Mouse (Mus musculus) megakaryocyte, embryonic 14.5 days (primary cell): ENCODE data around the gene Gse1.

Experiments
- FLI1 ChIP-seq: IDR thresholded peaks from 2 replicates; pipeline ENCODE4 v1.6.1; 2012; ENCODE audit warnings: low read length, inconsistent platforms, mixed read lengths
- GATA1 ChIP-seq: IDR thresholded peaks from 3 replicates; pipeline ENCODE4 v1.6.1; 2012; ENCODE audit warnings: mixed read lengths, low read length, inconsistent platforms, borderline replicate concordance

DNA sequence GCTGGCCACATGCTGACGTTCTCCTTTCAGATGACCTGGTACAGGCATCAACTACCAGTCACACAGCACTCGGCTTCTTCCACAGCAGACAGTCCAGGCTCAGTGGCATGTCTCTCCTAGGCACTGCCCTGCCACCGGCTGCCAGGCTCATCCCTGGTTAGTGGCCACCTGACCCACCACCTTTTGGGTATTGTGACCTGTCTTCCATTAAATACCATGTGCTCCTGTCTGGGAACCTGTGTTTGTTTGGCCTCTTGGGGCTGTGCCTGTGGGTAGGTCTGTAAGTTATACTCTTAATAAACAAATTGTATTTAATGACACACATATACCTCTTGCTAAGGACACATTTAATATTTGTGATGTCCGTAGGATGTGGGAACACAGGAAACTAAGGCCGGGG is 142.9 kb downstream of the Gse1 start:
- TF ChIP-seq GATA1 (no peak), FLI1 (no peak)
